Mouse (Mus musculus) layer of hippocampus, postnatal 36 days (tissue): ENCODE results near the gene Myocd. TPM values are rescaled to one million over a fixed set of nuclear protein-coding genes. Genes with fewer than 3 reads are reported as not detected.

Experiments
- DNase-seq, 2 experiments: peaks; one replicate each; pipeline ENCODE4 v3.0.0; 2022
- total RNA-seq, 2 experiments: library from RNA; stranded (reverse); gene quantifications; 2 replicates each; pipeline ENCODE4 v1.2.3; 2021

Myocd gene
- under 1 TPM; 0.22 to 0.53 TPM for total RNA-seq

- no peak for DNase-seq
These were observed at the start of gene Myocd for GRCm38 (mm10) chr11:65269851-65270473. TSS of gene Myocd (minus strand) at chr11:65269989.

- DNase-seq: no peak
These were observed 34.0 kb upstream of the Myocd start for GRCm38 (mm10) chr11:65303824-65304223.

- no peak for DNase-seq
These were observed 24.5 kb upstream of the Myocd start for GRCm38 (mm10) chr11:65294128-65294833.

GRCm38 (mm10) chr11:65292994-65293393 lies 23.2 kb upstream of the Myocd start:
- DNase-seq: no peak

- DNase-seq: no peak
These were observed 17.9 kb upstream of the Myocd start for GRCm38 (mm10) chr11:65287706-65288105.

GRCm38 (mm10) chr11:65286211-65286610 lies 16.4 kb upstream of the Myocd start:
- DNase-seq: no peak

- DNase-seq: no peak
These were observed 5.7 kb upstream of the Myocd start for GRCm38 (mm10) chr11:65275441-65275840.

- DNase-seq: no peak
These were observed 1.2 kb upstream of the Myocd start for GRCm38 (mm10) chr11:65271000-65271399.

- DNase-seq: peak in 1 of 2 experiments; percentile 8
These were observed 1.5 kb downstream of the Myocd start for GRCm38 (mm10) chr11:65268310-65268709.

GRCm38 (mm10) chr11:65263466-65263865 lies 6.3 kb downstream of the Myocd start:
- no peak for DNase-seq

GRCm38 (mm10) chr11:65258997-65259396 lies 10.8 kb downstream of the Myocd start:
- no peak for DNase-seq

GRCm38 (mm10) chr11:65256143-65256542 lies 13.6 kb downstream of the Myocd start:
- no peak for DNase-seq

GRCm38 (mm10) chr11:65255564-65255963 lies 14.2 kb downstream of the Myocd start:
- no peak for DNase-seq

GRCm38 (mm10) chr11:65250366-65250765 lies 19.4 kb downstream of the Myocd start:
- peak in 1 of 2 experiments; percentile 12 for DNase-seq

- DNase-seq: no peak
These were observed 23.3 kb downstream of the Myocd start for GRCm38 (mm10) chr11:65246301-65247054.

GRCm38 (mm10) chr11:65243593-65243992 lies 26.2 kb downstream of the Myocd start:
- no peak for DNase-seq

- no peak for DNase-seq
These were observed 29.3 kb downstream of the Myocd start for GRCm38 (mm10) chr11:65240521-65240920.

- no peak for DNase-seq
These were observed 31.9 kb downstream of the Myocd start for GRCm38 (mm10) chr11:65237896-65238295.

GRCm38 (mm10) chr11:65236907-65237306 lies 32.9 kb downstream of the Myocd start:
- no peak for DNase-seq

GRCm38 (mm10) chr11:65235374-65235773 lies 34.4 kb downstream of the Myocd start:
- no peak for DNase-seq

- DNase-seq: no peak
These were observed 38.0 kb downstream of the Myocd start for GRCm38 (mm10) chr11:65231771-65232170.

- no peak for DNase-seq
These were observed 43.0 kb downstream of the Myocd start for GRCm38 (mm10) chr11:65226766-65227165.

- peak in 1 of 2 experiments; percentile 9 for DNase-seq
These were observed 54.7 kb downstream of the Myocd start for GRCm38 (mm10) chr11:65214954-65215629.
